In genomic region chr2:10300244-10300643, GRCm38 (mm10) we compare ENCODE assay signal across 9 mouse cellular contexts.
A peak's percentile ranks its signal among the peaks of the same experiment; 100 is the strongest.
DNase-seq lines count a peak whose midpoint lies in the region; ATAC-seq and TF ChIP-seq lines count a peak whose summit lies in the region.
"Had no signal": no experiment of that assay in that cellular context is flagged by ENCODE, and none has a peak within 500 bp of the region (broad histone marks: within the 10 kb centered on the region; RNA-seq: fewer than 3 reads in every experiment).

No protein-coding gene starts in this region.

- TF ChIP-seq CTCF in layer of hippocampus, adult 2 months (conservative IDR thresholded peaks at IDR 0.05) = peak; percentile 66
- TF ChIP-seq CTCF in liver, embryonic 14.5 days (IDR thresholded peaks at IDR 0.05; ENCODE audit: low read depth) = peak; percentile 54

- no peak for ATAC-seq in CD4-positive, CD25-positive, alpha-beta regulatory T cell, adult 4 months
- peak; percentile 23; the same call in 1 of the 2 replicates for ATAC-seq in liver, embryonic 14.5 days (ENCODE audit: insufficient read depth)
- ATAC-seq in kidney, embryonic 15.5 days (replicated peaks; ENCODE audit: low FRiP score) = no peak

- peaks cover 0 to 8% of the 10 kb centered on the region in 2 experiments; a peak in 1 of 4 replicates for H3K4me1 ChIP-seq in liver, embryonic 14.5 days (replicated peaks; ENCODE audit: control insufficient read depth in 2 of 2, insufficient read depth in 2 of 2, low read length in 1 of 2)
- H3K4me1 ChIP-seq in kidney, embryonic 15.5 days = peaks cover 10% of the 10 kb centered on the region; the same call in 1 of the 2 replicates

- no peak overlapping the region for H3K4me2 ChIP-seq in liver, embryonic 14.5 days (ENCODE audit: low read depth)
- no peak overlapping the region for H3K4me2 ChIP-seq in kidney, embryonic 15.5 days

- no peak overlapping the region for H3K4me3 ChIP-seq in layer of hippocampus, adult 2 months
- no peak overlapping the region for H3K4me3 ChIP-seq in liver, embryonic 14.5 days (ENCODE audit: insufficient read depth in 1 of 2, low read depth in 2 of 2, low read length in 2 of 2)
- no peak overlapping the region for H3K4me3 ChIP-seq in kidney, embryonic 15.5 days (replicated peaks)
- H3K4me3 ChIP-seq: heart, embryonic 12.5 days had no signal

- H3K9me3 ChIP-seq in liver, embryonic 14.5 days (ENCODE audit: control insufficient read depth, low read length) = no peaks in the 10 kb centered on the region
- H3K9me3 ChIP-seq in kidney, embryonic 15.5 days (replicated peaks) = no peaks in the 10 kb centered on the region
- H3K9me3 ChIP-seq: heart, embryonic 12.5 days had no signal

- H3K36me3 ChIP-seq in liver, embryonic 14.5 days (replicated peaks; ENCODE audit: control insufficient read depth, insufficient read depth, low read depth) = no peaks in the 10 kb centered on the region
- H3K36me3 ChIP-seq in kidney, embryonic 15.5 days = no peaks in the 10 kb centered on the region
- H3K36me3 ChIP-seq: heart, embryonic 12.5 days had no signal

- no peaks in the 10 kb centered on the region for H3K27me3 ChIP-seq in liver, embryonic 14.5 days (ENCODE audit: control insufficient read depth, insufficient read depth, low read length)
- H3K27me3 ChIP-seq in kidney, embryonic 15.5 days = peaks cover 46% of the 10 kb centered on the region
- H3K27me3 ChIP-seq: heart, embryonic 12.5 days had no signal

- H3K27ac ChIP-seq in layer of hippocampus, adult 2 months = no peak overlapping the region
- H3K27ac ChIP-seq in liver, embryonic 14.5 days = no peak overlapping the region
- no peak overlapping the region for H3K27ac ChIP-seq in kidney, embryonic 15.5 days

- WGBS in liver, embryonic 14.5 days (ENCODE audit: insufficient replicate concordance) = 38% methylated on average over 7 of the region's 7 CpGs
- whole genome bisulfite sequencing in kidney, embryonic 15.5 days = 58% methylated on average over 7 of the region's 7 CpGs

- TF ChIP-seq EP300 in liver, embryonic 14.5 days (IDR thresholded peaks at IDR 0.05; ENCODE audit: low read depth) = no peak

- no peak overlapping the region for H3K9ac ChIP-seq in liver, embryonic 14.5 days (replicated peaks)
- no peak overlapping the region for H3K9ac ChIP-seq in kidney, embryonic 15.5 days
- H3K9ac ChIP-seq: heart, embryonic 12.5 days had no signal

- DNase-seq in CD4-positive, CD25-positive, alpha-beta regulatory T cell, adult 2 months (ENCODE audit: low read depth, low spot score) = peak; percentile 33
- no peak for DNase-seq in layer of hippocampus, adult 2 months (ENCODE audit: low spot score in 2 of 2)
- DNase-seq in layer of hippocampus, adult 9-11 months = no peak
- peak; percentile 36 for DNase-seq in 416B (ENCODE audit: low read depth)
- DNase-seq in liver, embryonic 14.5 days (ENCODE audit: low read depth in 3 of 3, low spot score in 3 of 3) = no peak
- no peak for DNase-seq in T-cell, adult 2 months (ENCODE audit: low spot score)

Comparison
In these comparisons a context has a peak if more than half of its experiments do, and no peak if none do; other contexts are left out.
1. DNase-seq: peak in CD4-positive, CD25-positive, alpha-beta regulatory T cell, adult 2 months (single experiment) and 416B (single experiment); none in layer of hippocampus, adult 2 months (0 of 2), layer of hippocampus, adult 9-11 months (single experiment), liver, embryonic 14.5 days (0 of 3) and T-cell, adult 2 months (single experiment).